Mouse (Mus musculus) retina, adult 2 months (tissue): ENCODE data around the gene Slc15a5.

Experiments used
- DNase-seq: peaks from one replicate; pipeline ENCODE4 v3.0.0-alpha.2; 2012; ENCODE audit warnings: low read depth, low spot score

The Slc15a5 gene

DNA sequence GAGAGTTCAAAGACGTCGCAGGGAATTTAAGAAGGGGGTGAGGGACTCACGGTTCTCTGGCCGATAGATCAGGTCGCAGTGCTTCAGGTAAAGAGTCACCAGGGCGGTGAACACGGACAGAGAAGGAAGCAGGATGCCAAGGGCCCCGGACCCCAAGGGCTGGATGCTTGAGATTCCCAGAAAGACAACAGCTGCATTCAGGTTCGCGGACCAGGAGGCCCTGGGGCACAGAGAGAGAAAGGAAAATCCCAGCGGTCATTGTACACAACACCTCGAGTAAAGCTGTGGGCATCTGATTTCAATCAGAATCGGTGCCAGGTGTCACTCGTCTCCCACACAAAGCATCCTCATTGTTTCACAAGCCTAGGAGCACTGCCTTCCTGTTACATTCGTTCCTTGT, 24.1 kb downstream of the Slc15a5 start:
- no peak for DNase-seq

DNA sequence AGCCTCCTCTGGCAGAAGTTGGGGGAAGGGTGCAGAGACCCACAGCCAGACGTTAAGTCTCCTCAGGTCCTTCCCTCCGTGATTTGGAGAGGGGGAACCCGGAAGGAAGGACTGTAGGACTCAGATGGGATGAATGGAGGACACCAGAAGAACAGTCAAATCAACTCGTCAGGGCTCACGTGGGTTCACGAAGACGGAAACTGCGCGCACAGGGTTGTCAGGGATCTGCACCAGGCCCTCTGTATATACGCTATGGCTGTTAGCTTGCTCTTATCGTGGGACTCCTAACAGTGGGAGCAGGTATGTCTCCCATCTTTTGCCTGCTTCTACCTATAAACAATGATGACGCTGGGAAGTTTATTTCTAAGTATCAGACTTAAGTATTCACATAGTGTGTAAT, 24.8 kb downstream of the Slc15a5 start:
- DNase-seq = no peak

DNA sequence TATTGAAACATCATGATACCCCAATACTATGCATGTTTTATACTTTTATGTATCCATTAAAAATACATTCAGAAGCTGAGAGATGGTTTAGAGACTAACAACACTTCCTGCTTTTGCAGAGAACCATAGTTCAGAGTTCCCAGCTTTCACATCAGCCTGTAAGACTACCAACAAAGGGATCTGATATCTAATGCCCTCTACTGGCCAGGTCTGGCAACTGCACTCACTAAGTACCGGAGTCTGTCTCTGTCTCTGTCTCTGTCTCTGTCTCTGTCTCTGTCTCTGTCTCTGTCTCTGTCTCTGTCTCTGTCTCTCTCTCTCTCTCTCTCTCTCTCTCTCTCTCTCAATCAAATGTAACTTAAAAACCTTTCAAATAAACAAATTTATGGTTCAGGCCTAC, 25.6 kb downstream of the Slc15a5 start:
- DNase-seq = no peak

DNA sequence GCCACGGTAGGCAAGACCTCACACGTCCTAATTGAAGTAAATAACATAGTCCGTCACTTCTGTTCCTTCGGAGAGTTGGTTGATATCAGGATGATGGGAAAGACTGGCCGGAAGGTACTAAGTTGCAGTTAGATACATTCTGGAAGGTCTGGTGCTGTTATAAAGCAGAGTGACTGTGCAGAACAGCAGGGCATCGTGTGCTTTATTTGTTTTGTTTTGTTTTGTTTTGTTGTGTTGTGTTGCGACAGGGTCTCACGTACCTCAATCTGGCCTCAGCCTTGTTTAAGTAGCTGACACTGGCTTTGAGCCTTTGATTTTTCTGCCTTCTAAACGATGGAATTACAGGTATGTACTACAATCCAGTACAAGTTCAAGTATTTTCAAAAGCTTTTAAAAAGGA, 26.0 kb downstream of the Slc15a5 start:
- no peak for DNase-seq

DNA sequence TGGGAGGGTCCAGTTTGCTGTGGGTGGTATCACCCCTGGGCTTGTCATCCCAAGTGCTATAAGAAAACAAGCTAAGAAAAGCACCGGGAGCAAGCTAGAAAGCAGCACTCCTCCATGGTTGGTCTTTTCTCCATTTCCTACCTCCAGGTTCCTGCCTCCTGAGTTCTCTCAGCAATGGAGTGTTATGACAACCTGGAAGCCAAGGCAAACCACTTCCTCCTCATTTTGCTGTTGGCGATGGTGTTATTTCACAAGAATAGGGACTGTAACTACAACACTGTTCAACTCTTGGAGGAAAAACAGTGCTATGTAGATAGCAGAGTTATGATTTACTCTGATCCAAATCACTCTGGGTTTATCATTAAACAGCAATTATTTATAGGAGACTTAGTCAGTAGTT, 34.4 kb downstream of the Slc15a5 start:
- no peak for DNase-seq

DNA sequence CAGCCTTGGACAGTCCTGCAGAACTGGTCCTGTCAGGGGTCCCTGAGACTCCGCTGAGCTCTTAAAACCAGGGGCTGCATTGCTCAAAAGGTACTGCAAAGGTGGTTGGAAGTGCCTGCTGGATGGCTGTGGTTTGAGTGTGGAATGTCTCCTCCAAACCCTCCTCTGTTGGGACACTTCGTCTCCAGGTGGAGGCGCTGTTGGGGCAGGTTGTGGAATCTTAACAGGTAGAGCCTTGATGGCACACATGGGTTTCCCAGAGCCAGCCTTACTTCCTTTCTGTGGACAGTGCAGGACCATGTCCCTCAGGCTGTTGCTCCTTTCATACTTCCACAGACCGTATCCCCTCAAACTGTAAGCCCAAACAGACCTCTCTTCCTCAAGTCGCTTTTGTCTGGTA, 36.8 kb downstream of the Slc15a5 start:
- DNase-seq = no peak

DNA sequence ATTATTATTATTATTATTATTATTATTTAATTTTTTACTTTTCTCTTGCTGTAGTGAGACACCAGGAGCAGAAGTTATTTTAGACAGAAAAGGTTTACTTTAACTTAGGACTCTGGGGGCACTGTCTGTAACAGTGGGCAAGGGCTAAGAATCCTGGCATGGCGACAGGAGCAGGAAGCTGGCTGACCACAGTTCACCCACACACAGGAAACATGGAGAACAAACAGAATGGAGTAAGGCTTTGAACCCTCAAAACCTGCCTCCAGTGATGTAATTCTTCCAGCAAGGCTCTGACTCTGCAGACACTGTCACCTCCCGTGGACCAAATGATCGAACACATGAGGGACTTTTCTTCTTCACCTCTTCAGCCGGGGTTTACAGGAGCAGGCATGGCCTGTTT, 37.9 kb downstream of the Slc15a5 start:
- DNase-seq = no peak

DNA sequence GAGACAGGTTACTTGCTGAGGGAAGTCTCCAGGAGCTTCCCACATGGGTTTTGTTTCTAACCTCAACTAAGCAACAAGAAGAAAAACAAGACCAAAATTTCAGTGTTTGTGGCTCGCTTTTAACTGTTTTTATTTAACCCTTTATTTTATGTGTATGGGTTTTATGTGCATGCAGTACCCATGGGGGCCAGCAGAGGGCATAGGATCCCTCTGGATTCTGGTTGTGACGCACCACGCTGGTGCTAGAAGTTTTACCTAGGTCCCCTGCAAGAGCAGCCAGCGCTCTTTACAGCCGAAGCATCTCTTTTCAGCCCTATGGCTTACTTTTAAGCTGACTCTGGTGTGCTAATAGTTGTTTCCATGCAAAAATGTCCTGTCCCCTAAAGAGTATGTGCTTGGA, 42.1 kb downstream of the Slc15a5 start:
- DNase-seq = no peak

DNA sequence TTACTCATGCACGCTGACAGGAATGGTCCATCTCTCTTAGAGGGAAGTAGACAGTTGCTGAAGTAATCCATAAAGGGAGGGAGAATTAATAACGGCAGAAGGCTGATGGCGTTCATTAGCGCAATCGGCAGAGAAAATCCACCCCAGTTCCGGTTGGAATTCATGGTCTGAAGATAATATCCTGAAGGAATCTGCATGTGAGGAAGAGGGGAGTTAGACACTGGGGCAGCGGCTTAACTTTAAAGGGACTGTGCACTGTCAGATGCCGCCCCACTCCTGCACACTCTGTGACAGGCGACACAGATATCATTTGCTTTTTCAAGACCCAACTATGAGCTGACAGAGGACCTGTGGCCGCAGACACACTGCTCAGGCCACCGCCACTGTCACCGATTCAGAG, 42.8 kb downstream of the Slc15a5 start:
- no peak for DNase-seq

DNA sequence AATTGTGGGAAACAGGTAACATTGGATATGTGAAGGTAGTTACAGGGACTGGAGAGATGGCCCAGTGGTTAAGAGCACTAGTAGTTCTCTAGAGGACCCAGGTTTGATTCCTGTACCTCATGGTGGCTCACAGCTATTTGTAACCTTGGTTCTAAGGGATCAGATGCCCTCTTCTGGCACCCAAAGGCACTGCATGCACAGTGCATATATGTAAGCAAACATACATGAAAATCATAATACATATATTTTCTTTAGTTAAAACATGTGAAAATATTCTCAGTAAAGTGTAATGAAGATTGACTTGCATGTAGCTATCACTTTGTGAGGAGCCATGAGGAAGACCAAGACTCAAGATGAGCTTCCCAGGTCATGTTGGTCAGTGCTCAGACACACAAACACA, 62.8 kb downstream of the Slc15a5 start:
- no peak for DNase-seq

DNA sequence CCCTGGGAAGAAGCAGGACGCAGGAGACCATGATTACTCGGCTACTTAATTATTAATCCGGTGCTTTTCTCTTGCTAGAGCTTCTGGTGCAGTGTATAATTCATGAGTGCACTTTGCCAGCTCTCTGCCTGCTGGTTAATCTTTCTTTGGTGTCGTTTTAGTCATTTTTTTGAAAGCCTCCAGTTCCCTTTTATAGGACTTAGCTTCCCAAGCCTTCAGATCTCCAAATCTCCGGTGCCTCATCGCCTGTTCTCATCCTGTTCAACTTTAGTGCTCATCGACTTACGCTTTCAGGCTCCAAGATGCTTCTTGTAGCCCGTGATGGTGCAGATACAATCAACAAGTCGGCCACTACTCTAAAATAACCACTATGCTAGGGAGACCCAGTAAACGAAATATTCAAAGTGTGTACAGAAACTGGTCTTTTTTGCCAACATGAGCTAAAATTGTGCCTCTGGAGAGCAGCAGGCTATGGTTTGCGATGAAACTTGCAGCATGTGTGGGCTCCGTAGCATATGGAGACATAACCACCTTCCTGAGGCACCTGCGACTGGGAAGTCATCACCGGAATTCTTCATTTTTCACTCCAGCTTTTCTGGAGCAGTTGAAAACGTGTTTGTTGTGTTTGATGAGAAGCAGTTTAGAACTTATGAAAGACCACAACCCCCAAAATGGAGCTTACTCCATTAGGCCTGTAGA, 64.6 kb downstream of the Slc15a5 start:
- DNase-seq = no peak

DNA sequence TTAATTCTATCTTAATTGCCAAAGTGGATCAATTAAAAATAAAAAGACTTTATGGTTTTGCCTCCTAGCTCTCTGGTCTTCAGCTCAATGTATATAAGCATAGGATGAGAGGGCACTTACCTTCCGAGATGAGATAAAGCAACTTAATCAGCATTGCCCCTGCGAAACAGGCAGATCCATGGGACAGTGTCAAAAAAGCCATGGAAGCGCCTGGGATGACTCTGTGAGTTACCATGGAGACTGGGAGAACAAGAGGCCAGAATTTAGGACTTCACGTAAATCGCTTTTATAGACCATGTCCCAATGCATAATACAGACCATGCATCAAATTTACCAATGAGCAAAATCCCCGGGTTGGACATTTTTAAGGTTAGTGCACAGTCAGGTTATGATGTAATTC, 67.8 kb downstream of the Slc15a5 start:
- no peak for DNase-seq

DNA sequence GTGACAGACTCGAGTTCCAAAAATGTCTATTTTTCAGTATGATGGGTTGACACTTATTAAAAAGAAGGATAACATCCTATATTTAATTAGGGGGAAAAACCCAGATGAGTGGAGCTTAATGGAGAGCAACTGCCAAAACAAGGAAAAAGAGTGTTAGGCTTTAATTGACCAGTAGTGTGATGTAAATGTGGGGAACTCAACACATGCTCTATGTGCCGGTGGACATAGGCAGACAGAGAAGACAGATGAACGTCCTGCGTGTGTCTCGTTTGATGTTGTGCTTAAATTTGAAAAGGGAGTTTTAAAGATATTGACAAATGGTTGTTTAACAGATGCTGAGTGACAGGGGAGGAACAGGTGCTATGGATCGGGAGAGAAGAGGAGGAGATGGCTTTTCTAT, 72.0 kb downstream of the Slc15a5 start:
- no peak for DNase-seq

DNA sequence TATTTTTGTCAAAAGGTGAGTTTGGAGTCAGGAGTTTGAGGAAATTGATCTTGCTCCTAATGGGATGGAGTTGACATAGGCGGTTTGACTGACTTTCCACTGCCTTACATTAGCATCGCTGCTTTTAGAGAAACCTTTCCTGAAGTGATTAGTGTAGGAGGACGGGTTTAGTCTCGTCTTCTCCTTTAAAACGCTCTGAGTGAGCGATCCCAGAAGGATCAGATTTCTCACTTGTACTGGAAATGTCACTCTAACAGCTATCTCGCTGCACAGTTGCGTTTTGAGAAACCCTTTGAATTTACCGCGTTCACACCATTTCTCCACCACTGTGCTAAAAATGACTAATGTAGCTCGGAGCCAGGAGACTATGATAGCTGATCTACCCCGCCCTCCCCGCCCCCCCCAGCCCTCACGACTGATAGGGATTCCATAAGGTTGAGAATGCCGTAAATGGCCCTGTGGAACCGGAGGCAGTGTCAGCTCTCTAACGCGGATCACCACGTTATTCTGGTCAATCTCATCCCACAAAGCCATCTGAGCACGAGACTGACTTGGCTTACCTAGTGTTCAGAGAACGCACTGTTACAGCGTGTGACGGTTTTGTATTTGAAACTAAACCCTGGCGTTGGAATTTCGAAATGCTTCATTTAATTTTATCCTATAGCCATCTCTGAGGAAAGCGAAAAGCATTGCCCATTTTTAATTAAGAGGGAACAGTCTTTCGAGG, 73.0 kb downstream of the Slc15a5 start:
- DNase-seq = no peak

DNA sequence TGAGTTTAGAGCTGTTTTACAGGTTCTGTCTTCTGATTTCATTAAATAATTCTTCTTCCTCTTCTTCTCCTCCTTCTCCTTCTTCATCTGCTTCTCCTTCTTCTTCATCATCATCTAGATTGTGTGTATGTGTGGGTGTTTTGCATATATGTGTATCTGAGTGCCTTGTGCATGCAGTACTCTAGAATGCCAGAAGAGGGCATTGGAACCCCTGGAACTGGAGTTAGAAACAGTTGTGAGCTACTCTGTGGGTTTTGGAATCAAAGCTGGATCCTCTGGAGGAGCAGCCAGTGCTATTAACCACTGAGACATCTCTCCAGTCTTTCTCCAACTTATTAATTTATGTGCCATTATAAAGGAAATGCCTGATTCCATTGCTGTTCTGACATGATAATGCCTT, 89.9 kb downstream of the Slc15a5 start:
- no peak for DNase-seq

DNA sequence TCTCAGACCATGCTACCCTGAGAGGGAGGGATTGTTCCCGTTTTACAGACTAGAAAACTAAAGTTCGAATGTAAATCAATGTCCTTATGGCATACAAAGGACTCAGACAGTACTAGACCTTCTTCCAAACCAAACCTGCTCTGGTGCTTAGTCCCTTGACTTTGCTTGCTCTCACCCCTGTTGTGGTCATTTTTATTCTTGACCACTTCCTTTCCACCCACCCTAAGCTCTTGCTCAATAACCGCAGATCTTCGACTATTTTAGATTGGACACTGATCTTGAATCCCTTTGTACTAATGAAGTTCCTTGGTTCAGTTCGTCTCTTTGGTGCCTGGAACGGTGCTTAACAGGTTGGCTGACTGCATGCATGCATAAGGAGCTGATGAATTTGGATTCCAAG, 94.5 kb downstream of the Slc15a5 start:
- DNase-seq = no peak

DNA sequence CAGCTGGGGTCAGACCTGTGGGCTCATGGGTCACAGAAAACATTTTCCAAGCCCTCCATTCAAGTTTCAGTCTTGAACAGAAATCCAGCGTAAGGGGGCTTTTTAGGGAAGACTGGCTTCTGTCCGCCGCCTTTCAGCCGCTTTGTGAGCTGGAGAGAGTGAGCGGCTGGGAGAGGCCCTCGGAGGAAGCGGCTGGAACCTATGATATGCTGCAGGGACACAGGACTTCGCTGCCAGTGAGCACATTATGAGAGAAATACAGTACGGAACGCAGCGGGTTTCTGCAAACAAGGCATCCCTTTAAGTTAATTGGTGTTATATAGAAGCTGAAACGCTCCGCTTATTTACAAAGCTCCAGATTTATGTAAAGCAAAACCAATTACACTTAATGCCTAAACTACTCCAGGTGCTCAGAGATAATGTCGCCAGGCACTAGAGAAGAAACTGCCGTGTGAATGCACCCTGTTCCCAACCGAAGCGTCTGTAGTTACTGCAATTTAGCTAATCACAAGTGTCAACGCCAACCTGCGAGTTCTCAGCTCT, 97.5 kb downstream of the Slc15a5 start:
- no peak for DNase-seq

DNA sequence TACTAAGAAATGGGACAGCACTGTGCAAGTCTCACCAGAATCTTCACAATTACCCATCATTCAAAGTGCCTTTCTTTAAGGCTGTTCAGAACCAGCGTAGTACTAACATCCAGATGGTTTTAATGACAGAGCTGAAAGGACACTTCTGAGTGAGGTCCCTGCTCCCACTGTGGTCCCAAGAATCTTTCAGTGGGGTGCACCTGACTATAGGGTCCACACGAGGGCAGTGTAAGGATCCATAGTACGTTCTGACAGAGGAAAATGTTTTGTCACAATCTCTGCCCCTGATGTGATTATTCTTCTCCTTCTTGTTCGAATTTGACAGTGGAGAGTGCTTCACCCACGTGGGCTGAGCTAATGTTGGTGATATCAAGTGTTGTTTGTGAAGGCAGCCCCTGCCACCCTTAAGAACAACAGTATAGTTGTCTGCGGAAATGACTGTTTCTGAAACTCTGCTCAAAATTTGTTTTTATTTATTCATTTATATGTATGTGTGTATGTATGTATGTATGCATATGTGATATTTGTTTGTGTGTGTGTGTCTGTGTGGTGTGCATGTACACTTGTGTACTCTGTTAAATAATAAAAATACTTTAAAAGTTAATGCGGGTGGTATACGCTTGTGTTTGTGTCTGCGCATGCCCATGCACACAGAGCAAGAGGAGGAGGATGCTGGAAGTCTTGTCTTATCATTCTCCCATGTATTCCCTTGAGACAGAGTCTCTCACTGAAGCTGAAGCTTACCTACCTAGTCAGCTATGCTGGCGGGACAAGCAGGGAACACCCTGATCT, 98.6 kb downstream of the Slc15a5 start:
- DNase-seq = no peak

DNA sequence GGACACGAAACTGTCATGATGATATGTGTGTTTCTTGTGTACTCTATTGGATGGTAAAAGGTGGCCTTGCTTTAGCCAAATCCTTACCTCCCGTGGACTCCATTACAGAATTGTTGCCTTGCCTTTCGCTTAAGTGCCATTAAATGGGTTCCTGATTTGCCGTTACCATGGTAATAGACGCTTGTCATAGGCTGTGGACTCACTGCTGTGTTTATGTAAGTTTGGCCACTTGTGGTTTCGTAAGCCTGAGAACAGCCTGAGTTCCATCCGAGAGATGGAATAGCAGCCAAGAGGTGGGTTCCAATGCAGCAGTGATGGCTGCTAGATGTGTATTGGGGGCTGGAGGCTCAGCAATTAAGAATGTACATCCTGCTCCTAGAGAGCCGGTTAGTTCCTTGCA, 99.3 kb downstream of the Slc15a5 start:
- no peak for DNase-seq

DNA sequence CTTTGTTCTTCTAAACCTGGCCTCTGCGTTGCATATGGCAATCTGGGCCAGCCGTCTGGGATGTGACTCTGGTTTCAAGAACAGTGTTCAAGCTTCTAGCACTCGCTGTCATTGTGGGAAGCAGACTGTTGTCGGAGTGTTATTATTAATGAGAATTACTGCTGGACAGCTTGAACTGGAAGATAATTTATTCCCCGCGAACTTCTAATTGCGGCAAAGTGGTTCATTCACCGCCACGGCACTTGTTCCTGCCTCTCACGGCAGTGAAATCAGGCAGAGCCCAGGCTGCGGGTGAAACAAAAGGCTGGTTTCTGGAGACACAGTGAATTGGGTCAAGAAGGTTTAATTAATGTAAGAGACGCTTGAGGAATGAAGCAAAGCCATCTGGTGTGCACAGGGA, 99.9 kb downstream of the Slc15a5 start:
- DNase-seq = no peak

DNA sequence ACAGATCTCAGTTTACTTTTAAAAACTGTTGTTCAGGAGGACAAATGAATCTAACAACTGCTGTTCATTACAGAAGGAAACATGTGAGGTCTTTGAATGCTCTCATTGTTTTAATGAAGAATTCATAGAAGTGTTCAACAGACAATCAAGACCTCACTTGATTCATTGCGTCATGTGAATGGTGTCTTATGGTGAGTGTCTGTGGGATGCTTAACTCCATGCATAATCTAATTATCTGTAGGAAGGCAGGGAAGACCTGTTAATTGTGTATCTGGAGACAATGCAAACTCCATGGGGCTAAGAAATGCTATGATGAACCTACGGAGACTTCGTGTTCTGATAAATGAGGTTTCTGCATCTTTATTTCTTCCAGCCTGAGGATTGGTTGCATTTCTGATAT, 103.7 kb downstream of the Slc15a5 start:
- no peak for DNase-seq

DNA sequence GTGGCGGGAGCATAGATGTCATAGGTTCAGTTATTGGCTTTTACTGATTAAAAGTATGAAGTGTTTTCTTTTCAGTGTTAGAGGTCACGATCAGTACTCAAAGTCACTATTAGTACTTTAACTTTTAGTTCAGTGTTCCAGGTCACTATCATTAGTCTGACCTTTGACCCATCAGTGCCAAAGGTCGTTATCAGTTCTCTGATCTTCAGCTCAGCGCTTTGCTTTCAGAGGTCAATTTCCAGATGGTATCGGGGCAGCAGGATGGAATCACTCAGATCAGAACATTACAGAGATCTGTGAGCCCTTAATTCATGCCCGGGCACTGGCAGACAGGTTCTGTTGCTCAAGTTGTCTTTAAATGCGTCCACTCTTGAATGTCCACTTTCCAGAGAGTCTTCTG, 116.0 kb downstream of the Slc15a5 start:
- no peak for DNase-seq

DNA sequence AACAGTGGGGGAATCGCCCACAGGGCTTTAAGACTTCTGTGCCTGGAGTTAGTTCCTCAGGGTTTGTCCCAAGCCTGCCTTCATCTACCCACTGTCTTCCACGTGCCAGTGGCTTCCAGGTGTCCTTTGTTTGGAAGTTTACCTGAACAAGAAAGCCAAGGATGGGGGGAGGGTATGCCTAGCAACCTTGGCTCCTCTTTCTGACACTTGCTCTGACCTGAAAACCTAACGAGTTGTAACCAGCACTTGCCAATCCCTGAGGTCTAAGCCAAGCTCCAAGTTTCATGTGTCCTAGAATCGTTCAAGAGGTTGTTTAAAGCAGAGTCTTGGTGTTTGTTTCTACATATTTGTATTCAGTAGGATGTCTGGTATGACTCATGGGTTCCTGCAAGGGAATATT, 116.9 kb downstream of the Slc15a5 start:
- no peak for DNase-seq
